Mouse (Mus musculus): ENCODE measurements around the gene Sema4a. TPM values are rescaled to one million over a fixed set of nuclear protein-coding genes. Genes with fewer than 3 reads are reported as not detected.

The Sema4a gene
- polyA plus RNA-seq, 1 experiment from 2014 or later, result 93.1 TPM

GRCm38 (mm10) chr3:88493706-88494582 lies 33.0 kb upstream of the Sema4a start:
- H3K9me3 ChIP-seq (ENCODE audit: control insufficient read depth), result no peaks in the 10 kb centered on the region
- H3K4me2 ChIP-seq (replicated peaks; ENCODE audit: low read depth), result peak overlapping the region; percentile 74; the same call in 1 of the 2 replicates
- peak overlapping the region; percentile 89; the same call in 1 of the 2 replicates for H3K27ac ChIP-seq (ENCODE audit: low read depth, low read length)
- 60% methylated on average over 11 of the region's 11 CpGs for WGBS
- no peak for ATAC-seq
- no peaks in the 10 kb centered on the region for H3K27me3 ChIP-seq (replicated peaks; ENCODE audit: control insufficient read depth, insufficient read depth, low read length)
- no peak overlapping the region for H3K9ac ChIP-seq (ENCODE audit: low read depth, low read length)
- peaks cover 11% of the 10 kb centered on the region; the same call in 1 of the 2 replicates for H3K36me3 ChIP-seq (ENCODE audit: control insufficient read depth, insufficient read depth)
- no peak for TF ChIP-seq CTCF (IDR thresholded peaks at IDR 0.05; ENCODE audit: low read depth)
- no peak overlapping the region for H3K4me3 ChIP-seq (ENCODE audit: low read depth, low read length)
- H3K4me1 ChIP-seq (replicated peaks; ENCODE audit: control insufficient read depth, insufficient read depth, low read length), result peaks cover 36% of the 10 kb centered on the region

GRCm38 (mm10) chr3:88487396-88487795 lies 26.4 kb upstream of the Sema4a start:
- H3K27me3 ChIP-seq (replicated peaks; ENCODE audit: control insufficient read depth, insufficient read depth, low read length), result peaks cover 6% of the 10 kb centered on the region; the same call in 1 of the 2 replicates
- peaks cover 42% of the 10 kb centered on the region for H3K36me3 ChIP-seq (ENCODE audit: control insufficient read depth, insufficient read depth)
- H3K4me1 ChIP-seq (replicated peaks; ENCODE audit: control insufficient read depth, insufficient read depth, low read length), result peaks cover 12% of the 10 kb centered on the region
- H3K4me3 ChIP-seq (ENCODE audit: low read depth, low read length), result no peak overlapping the region
- TF ChIP-seq CTCF (IDR thresholded peaks at IDR 0.05; ENCODE audit: low read depth), result no peak
- no peak overlapping the region for H3K9ac ChIP-seq (ENCODE audit: low read depth, low read length)
- no peak overlapping the region for H3K4me2 ChIP-seq (replicated peaks; ENCODE audit: low read depth)
- 88% methylated on average over 1 of the region's 1 CpGs for WGBS
- H3K27ac ChIP-seq (ENCODE audit: low read depth, low read length), result no peak overlapping the region
- ATAC-seq, result no peak
- no peaks in the 10 kb centered on the region for H3K9me3 ChIP-seq (ENCODE audit: control insufficient read depth)

GRCm38 (mm10) chr3:88486887-88487286 lies 25.9 kb upstream of the Sema4a start:
- ATAC-seq, result no peak
- Histone ChIP-seq H3K9ac (ENCODE audit: low read depth, low read length) (no peak overlapping the region), H3K27me3 (replicated peaks; ENCODE audit: control insufficient read depth, insufficient read depth, low read length) (peaks cover 6% of the 10 kb centered on the region; the same call in 1 of the 2 replicates), H3K27ac (ENCODE audit: low read depth, low read length) (no peak overlapping the region), H3K4me3 (ENCODE audit: low read depth, low read length) (no peak overlapping the region), H3K36me3 (ENCODE audit: control insufficient read depth, insufficient read depth) (peaks cover 47% of the 10 kb centered on the region), H3K9me3 (ENCODE audit: control insufficient read depth) (no peaks in the 10 kb centered on the region), H3K4me1 (replicated peaks; ENCODE audit: control insufficient read depth, insufficient read depth, low read length) (peaks cover 10% of the 10 kb centered on the region; the same call in 1 of the 2 replicates), H3K4me2 (replicated peaks; ENCODE audit: low read depth) (no peak overlapping the region)
- no peak for TF ChIP-seq CTCF (IDR thresholded peaks at IDR 0.05; ENCODE audit: low read depth)
- 80% methylated on average over 4 of the region's 4 CpGs for WGBS

GRCm38 (mm10) chr3:88486043-88486442 lies 25.1 kb upstream of the Sema4a start:
- Histone ChIP-seq H3K4me2 (replicated peaks; ENCODE audit: low read depth) (no peak overlapping the region), H3K4me3 (ENCODE audit: low read depth, low read length) (no peak overlapping the region), H3K9ac (ENCODE audit: low read depth, low read length) (no peak overlapping the region), H3K4me1 (replicated peaks; ENCODE audit: control insufficient read depth, insufficient read depth, low read length) (peaks cover 10% of the 10 kb centered on the region; the same call in 1 of the 2 replicates), H3K27me3 (replicated peaks; ENCODE audit: control insufficient read depth, insufficient read depth, low read length) (peaks cover 6% of the 10 kb centered on the region; the same call in 1 of the 2 replicates), H3K27ac (ENCODE audit: low read depth, low read length) (no peak overlapping the region), H3K36me3 (ENCODE audit: control insufficient read depth, insufficient read depth) (peaks cover 53% of the 10 kb centered on the region), H3K9me3 (ENCODE audit: control insufficient read depth) (no peaks in the 10 kb centered on the region)
- TF ChIP-seq CTCF (IDR thresholded peaks at IDR 0.05; ENCODE audit: low read depth), result no peak
- ATAC-seq, result no peak
- WGBS, result 89% methylated on average over 5 of the region's 5 CpGs

- 61% methylated on average over 39 of the region's 39 CpGs for WGBS
- no peak overlapping the region for H3K4me3 ChIP-seq (ENCODE audit: low read depth, low read length)
Observed at GRCm38 (mm10) chr3:88484597-88485316, 23.8 kb upstream of the Sema4a start.

GRCm38 (mm10) chr3:88483621-88484020 lies 22.6 kb upstream of the Sema4a start:
- no peak for ATAC-seq
- H3K9ac ChIP-seq (ENCODE audit: low read depth, low read length), result no peak overlapping the region
- WGBS, result 10% methylated on average over 5 of the region's 5 CpGs
- TF ChIP-seq CTCF (IDR thresholded peaks at IDR 0.05; ENCODE audit: low read depth), result peak; percentile 96
- no peaks in the 10 kb centered on the region for H3K9me3 ChIP-seq (ENCODE audit: control insufficient read depth)
- no peaks in the 10 kb centered on the region for H3K4me1 ChIP-seq (replicated peaks; ENCODE audit: control insufficient read depth, insufficient read depth, low read length)
- H3K4me2 ChIP-seq (replicated peaks; ENCODE audit: low read depth), result no peak overlapping the region
- no peak overlapping the region for H3K27ac ChIP-seq (ENCODE audit: low read depth, low read length)
- H3K36me3 ChIP-seq (ENCODE audit: control insufficient read depth, insufficient read depth), result peaks cover 54% of the 10 kb centered on the region
- H3K27me3 ChIP-seq (replicated peaks; ENCODE audit: control insufficient read depth, insufficient read depth, low read length), result peaks cover 6% of the 10 kb centered on the region; the same call in 1 of the 2 replicates
- no peak overlapping the region for H3K4me3 ChIP-seq (ENCODE audit: low read depth, low read length)

More at GRCm38 (mm10) chr3:88484597-88485316, 23.8 kb upstream of the Sema4a start:
- Histone ChIP-seq H3K27me3 (replicated peaks; ENCODE audit: control insufficient read depth, insufficient read depth, low read length) (peaks cover 6% of the 10 kb centered on the region; the same call in 1 of the 2 replicates), H3K4me1 (replicated peaks; ENCODE audit: control insufficient read depth, insufficient read depth, low read length) (0 out of 2 replicates have a peak, but pooled peaks cover 4% of the 10 kb centered on the region), H3K4me2 (replicated peaks; ENCODE audit: low read depth) (no peak overlapping the region; the same call in 1 of the 2 replicates), H3K9ac (ENCODE audit: low read depth, low read length) (no peak overlapping the region), H3K36me3 (ENCODE audit: control insufficient read depth, insufficient read depth) (peaks cover 54% of the 10 kb centered on the region), H3K27ac (ENCODE audit: low read depth, low read length) (no peak overlapping the region), H3K9me3 (ENCODE audit: control insufficient read depth) (no peaks in the 10 kb centered on the region)
- no peak for ATAC-seq
- TF ChIP-seq CTCF (IDR thresholded peaks at IDR 0.05; ENCODE audit: low read depth), result no peak

Data from intestine, postnatal 0 days (tissue).